Mouse (Mus musculus) naive thymus-derived CD4-positive, alpha-beta T cell, adult 2 months (primary cell): ENCODE results near the gene D17H6S53E.
"Not testable (repeated sequence)": the region's sequence is repeated elsewhere in the genome, so short reads cannot be mapped to it uniquely, and the experiment has no call there.

Experiments
- DNase-seq: peaks from one replicate; pipeline ENCODE4 v3.0.0-alpha.2; 2011; ENCODE audit warnings: low read depth

Gene D17H6S53E

GRCm38 (mm10) chr17:35101161-35101560 lies 25.0 kb upstream of the D17H6S53E start:
- DNase-seq = no peak

- no peak for DNase-seq
Observed at GRCm38 (mm10) chr17:35102299-35102698, 23.9 kb upstream of the D17H6S53E start.

GRCm38 (mm10) chr17:35103221-35103690 lies 22.9 kb upstream of the D17H6S53E start:
- DNase-seq = no peak

GRCm38 (mm10) chr17:35104079-35104478 lies 22.1 kb upstream of the D17H6S53E start:
- no peak for DNase-seq

GRCm38 (mm10) chr17:35104754-35105153 lies 21.4 kb upstream of the D17H6S53E start:
- DNase-seq = no peak

GRCm38 (mm10) chr17:35105740-35106389 lies 20.3 kb upstream of the D17H6S53E start:
- DNase-seq = peak; percentile 50

- DNase-seq = no peak
Observed at GRCm38 (mm10) chr17:35106522-35106921, 19.7 kb upstream of the D17H6S53E start.

- no peak for DNase-seq
Observed at GRCm38 (mm10) chr17:35108097-35108496, 18.1 kb upstream of the D17H6S53E start, which contains the start of gene Ly6g5c. Ly6g5c (plus strand) TSS chr17:35108279.

- no peak for DNase-seq
Observed at GRCm38 (mm10) chr17:35111774-35112173, 14.4 kb upstream of the D17H6S53E start.

GRCm38 (mm10) chr17:35115046-35116019 lies 10.8 kb upstream of the D17H6S53E start, which contains the start of gene Ly6g5b:
Ly6g5b (minus strand) TSS chr17:35115428.
- DNase-seq = peak; percentile 73

- DNase-seq = no peak
Observed at GRCm38 (mm10) chr17:35120745-35121142, 5.4 kb upstream of the D17H6S53E start.

GRCm38 (mm10) chr17:35121143-35121799 lies 4.9 kb upstream of the D17H6S53E start, which contains the start of gene Gpank1:
Gpank1 (plus strand) TSS chr17:35121455.
- DNase-seq = peak; percentile 97

GRCm38 (mm10) chr17:35121871-35122303 lies 4.3 kb upstream of the D17H6S53E start, which contains the start of gene Csnk2b:
Csnk2b (minus strand) TSS chr17:35122053.
- peak; percentile 71 for DNase-seq

- not testable (repeated sequence) for DNase-seq
Observed at GRCm38 (mm10) chr17:35123287-35123686, 2.9 kb upstream of the D17H6S53E start.

GRCm38 (mm10) chr17:35124261-35124896 lies 1.8 kb upstream of the D17H6S53E start:
- not testable (repeated sequence) for DNase-seq

GRCm38 (mm10) chr17:35125081-35125480 lies 1.1 kb upstream of the D17H6S53E start:
- DNase-seq = no peak

GRCm38 (mm10) chr17:35125578-35125977 lies 595 bp upstream of the D17H6S53E start:
- no peak for DNase-seq

GRCm38 (mm10) chr17:35127017-35127416 lies 844 bp downstream of the D17H6S53E start:
- DNase-seq = no peak

- DNase-seq = no peak
Observed at GRCm38 (mm10) chr17:35128996-35129395, 2.8 kb downstream of the D17H6S53E start.

- no peak for DNase-seq
Observed at GRCm38 (mm10) chr17:35131038-35131437, 4.9 kb downstream of the D17H6S53E start.

GRCm38 (mm10) chr17:35131500-35132173 lies 5.5 kb downstream of the D17H6S53E start, which contains the start of gene Apom:
Apom (minus strand) TSS chr17:35132050.
- no peak for DNase-seq
